Mouse (Mus musculus) leukemia stem cell, adult 10-12 weeks (primary cell): ENCODE measurements around the gene Sprr2f. TPM values are rescaled to one million over a fixed set of nuclear protein-coding genes. Genes with fewer than 3 reads are reported as not detected.

ENCODE experiments used
- polyA plus RNA-seq: library from polyadenylated mRNA; stranded (reverse); fragments of >175 nt; gene quantifications from 2 replicates; pipeline ENCODE4 v1.2.3, GENCODE M21; 2012; ENCODE audit warnings: low replicate concordance

Sprr2f gene
- not detected in 2 replicates for polyA plus RNA-seq

GRCm38 (mm10) chr3:92364887-92365286 lies at the start of gene Sprr2f:
Gene Sprr2f, plus strand, starts transcription at chr3:92365187.

GRCm38 (mm10) chr3:92316320-92316719 lies 48.7 kb upstream of the Sprr2f start, which contains the start of gene Sprr2b:
Gene Sprr2b, plus strand, starts transcription at chr3:92316620.

DNA sequence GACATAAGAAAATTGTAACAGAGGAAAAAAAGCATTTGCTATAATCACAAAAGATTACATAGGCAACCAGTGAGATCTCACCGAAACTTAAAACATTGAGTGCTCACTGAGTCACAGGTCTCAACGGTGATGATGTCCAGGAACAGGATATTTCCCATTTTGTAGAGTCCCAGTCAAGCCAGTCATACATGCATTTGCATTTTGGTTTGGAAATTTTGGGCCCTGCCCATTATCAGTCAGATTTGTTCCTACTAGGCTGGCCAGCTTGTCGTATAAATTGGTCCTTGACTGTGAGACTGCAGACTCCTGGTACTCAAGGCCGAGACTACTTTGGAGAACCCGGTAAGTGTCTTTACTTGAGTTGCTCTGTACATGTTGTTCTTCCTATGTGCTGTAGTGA lies 26.1 kb upstream of the Sprr2f start, which contains the start of gene Sprr2d:
TSS of gene Sprr2d (plus strand) at position 301 of the 400 bp plus-strand sequence.

GRCm38 (mm10) chr3:92351843-92352242 lies 13.1 kb upstream of the Sprr2f start, which contains the start of gene Sprr2e:
Gene Sprr2e, plus strand, starts transcription at chr3:92352143.

DNA sequence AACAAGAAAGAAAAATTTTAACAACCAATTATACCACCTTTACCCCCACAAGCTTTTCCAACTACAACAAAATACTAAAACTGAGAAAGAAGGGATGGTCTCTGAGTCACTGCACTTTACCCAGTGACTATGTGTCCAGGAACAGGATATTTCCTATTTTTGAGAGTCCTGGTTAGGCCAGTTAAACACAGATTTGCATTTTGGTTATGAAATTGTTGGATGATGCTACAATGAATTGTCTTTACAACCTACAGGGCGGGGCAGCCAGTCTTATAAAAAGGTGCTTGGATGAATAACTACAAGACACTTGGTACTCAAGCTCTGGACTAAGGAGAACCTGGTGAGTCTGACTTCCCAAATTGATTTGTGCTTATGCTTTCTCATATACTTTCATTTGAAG lies 20.4 kb downstream of the Sprr2f start, which contains the start of gene Sprr2h:
TSS of gene Sprr2h (plus strand) at position 301 of the 400 bp plus-strand sequence.

DNA sequence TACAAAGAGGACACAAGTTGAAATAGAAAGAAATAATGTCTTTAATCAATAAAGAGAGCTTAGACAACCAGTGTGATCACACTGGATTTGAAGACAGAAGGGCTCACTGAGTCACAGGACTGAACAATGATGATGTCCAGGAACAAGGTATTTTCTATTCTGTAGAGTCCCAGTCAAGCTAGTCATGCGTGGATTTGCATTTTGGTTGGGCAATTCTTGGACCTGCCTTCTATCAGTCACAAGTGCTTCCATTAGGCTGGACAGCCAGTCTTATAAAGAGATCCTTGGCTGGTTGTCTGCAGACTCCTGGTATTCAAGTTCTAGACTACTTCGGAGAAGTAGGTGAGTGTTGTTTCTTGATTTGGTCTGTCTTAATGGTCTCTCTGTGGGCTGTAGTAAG lies 42.7 kb downstream of the Sprr2f start, which contains the start of gene Sprr2i:
TSS of gene Sprr2i (plus strand) at position 301 of the 400 bp plus-strand sequence.

Other genes starting within 250 kb of the Sprr2f start
- not detected in 2 replicates for gene Prr9, start 241.2 kb upstream of the Sprr2f start, polyA plus RNA-seq
- not detected in 2 replicates for gene Lelp1, start 222.4 kb upstream of the Sprr2f start, polyA plus RNA-seq
- not detected in 2 replicates for gene Sprr2a1, start 149.4 kb upstream of the Sprr2f start, polyA plus RNA-seq
- not detected in 2 replicates for gene Sprr2a2, start 149.3 kb upstream of the Sprr2f start, polyA plus RNA-seq
- not detected in 2 replicates for gene Sprr2a3, start 79.8 kb upstream of the Sprr2f start, polyA plus RNA-seq
- gene Sprr2b, start 48.6 kb upstream of the Sprr2f start, polyA plus RNA-seq, result not detected in 2 replicates
- gene Sprr2d, start 26.0 kb upstream of the Sprr2f start, polyA plus RNA-seq, result not detected in 2 replicates
- not detected in 2 replicates for gene Sprr2e, start 13.0 kb upstream of the Sprr2f start, polyA plus RNA-seq
- not detected in 2 replicates for gene Sprr2h, start 20.5 kb downstream of the Sprr2f start, polyA plus RNA-seq
- not detected in 2 replicates for gene Sprr2i, start 42.8 kb downstream of the Sprr2f start, polyA plus RNA-seq
- gene Sprr2j-ps, start 52.9 kb downstream of the Sprr2f start, polyA plus RNA-seq, result not detected in 2 replicates
- gene Gm9774, start 64.2 kb downstream of the Sprr2f start, polyA plus RNA-seq, result 16.3 and 26.7 TPM in 2 replicates
- gene Sprr2k, start 67.4 kb downstream of the Sprr2f start, polyA plus RNA-seq, result not detected in 2 replicates
- not detected in 2 replicates for gene Sprr1b, start 73.6 kb downstream of the Sprr2f start, polyA plus RNA-seq
- gene Sprr3, start 93.5 kb downstream of the Sprr2f start, polyA plus RNA-seq, result not detected in 2 replicates
- gene Sprr1a, start 120.7 kb downstream of the Sprr2f start, polyA plus RNA-seq, result not detected in 2 replicates
- gene Sprr4, start 135.3 kb downstream of the Sprr2f start, polyA plus RNA-seq, result not detected in 2 replicates
- gene 2310046K23Rik, start 169.3 kb downstream of the Sprr2f start, polyA plus RNA-seq, result not detected in 2 replicates
- gene Ivl, start 208.5 kb downstream of the Sprr2f start, polyA plus RNA-seq, result not detected in 2 replicates
- gene Smcp, start 223.8 kb downstream of the Sprr2f start, polyA plus RNA-seq, result not detected in 2 replicates
- gene 2210017I01Rik, start 242.3 kb downstream of the Sprr2f start, polyA plus RNA-seq, result not detected in 2 replicates